Mouse (Mus musculus) G1E (cell line): Measurements from ENCODE around the gene Grik3.

Experiments
- CTCF ChIP-seq: IDR thresholded peaks from 2 replicates; pipeline ENCODE4 v1.5.1; 2012; ENCODE audit warnings: low read depth, low read length, inconsistent platforms, mixed read lengths
- GATA1 ChIP-seq: IDR thresholded peaks from 2 replicates; pipeline ENCODE4 v1.6.1; 2012; ENCODE audit warnings: borderline replicate concordance, low read length, inconsistent platforms, mixed read lengths
- GATA2 ChIP-seq: IDR thresholded peaks from 2 replicates; pipeline ENCODE4 v1.6.1; 2012; ENCODE audit warnings: low read depth, low read length, inconsistent platforms, borderline replicate concordance
- TAL1 ChIP-seq: conservative IDR thresholded peaks from 2 replicates; pipeline ENCODE4 v1.6.1; 2012; ENCODE audit warnings: low read depth, low read length, inconsistent platforms, mixed read lengths

DNA sequence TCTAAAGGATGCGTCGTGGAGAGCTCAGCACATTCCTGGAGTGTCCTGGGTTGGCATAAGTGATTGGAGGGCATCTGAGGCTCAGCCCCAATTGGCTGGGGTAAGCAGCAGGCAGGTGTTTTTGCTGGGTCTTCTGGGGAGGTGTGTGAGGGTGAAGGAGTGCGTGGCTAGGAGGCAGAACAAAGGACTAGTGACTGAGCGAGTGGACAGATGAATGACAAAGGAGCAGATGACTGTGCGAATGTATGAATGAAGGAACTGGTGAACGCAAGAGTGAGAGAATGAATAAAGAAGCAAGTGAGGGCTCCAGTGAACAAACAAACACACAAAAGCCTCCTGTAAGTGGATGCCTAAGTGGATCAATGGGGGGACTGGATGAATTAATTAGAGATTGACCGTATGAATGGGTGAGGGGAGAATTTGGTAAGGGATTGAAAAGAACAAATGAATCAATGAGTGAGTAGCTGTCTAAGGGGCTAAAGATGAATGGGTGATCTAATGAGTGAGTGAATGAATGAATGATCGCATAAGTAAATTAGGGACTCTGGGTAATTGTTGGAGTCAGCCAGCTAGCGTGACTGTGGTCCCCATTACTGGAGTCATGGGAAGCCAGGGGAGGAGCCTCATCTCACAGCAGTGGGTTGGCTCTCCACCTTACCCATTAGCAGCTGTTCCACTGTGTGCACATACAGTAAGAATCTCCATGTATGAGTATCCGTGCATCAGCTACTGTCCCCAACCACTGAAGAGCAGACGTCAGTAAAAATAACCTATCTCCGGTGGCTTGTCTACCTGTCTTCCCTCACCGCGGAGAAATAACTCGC is 4.9 kb upstream of the Grik3 start:
- TF ChIP-seq GATA1 (no peak), CTCF (no peak), TAL1 (no peak), GATA2 (no peak)
